Mouse (Mus musculus) cerebral cortex, adult 2 months (tissue): Measurements from ENCODE around the gene Fbxl17.

Experiments used
- WGBS: fragments of 180-500 bp; shearing (Covaris S2); methylation state at CpG from one replicate; pipeline ENCODE4 v1.1.7; 2018; 5-methylcytosine and 5-hydroxymethylcytosine counted together

Gene Fbxl17

DNA sequence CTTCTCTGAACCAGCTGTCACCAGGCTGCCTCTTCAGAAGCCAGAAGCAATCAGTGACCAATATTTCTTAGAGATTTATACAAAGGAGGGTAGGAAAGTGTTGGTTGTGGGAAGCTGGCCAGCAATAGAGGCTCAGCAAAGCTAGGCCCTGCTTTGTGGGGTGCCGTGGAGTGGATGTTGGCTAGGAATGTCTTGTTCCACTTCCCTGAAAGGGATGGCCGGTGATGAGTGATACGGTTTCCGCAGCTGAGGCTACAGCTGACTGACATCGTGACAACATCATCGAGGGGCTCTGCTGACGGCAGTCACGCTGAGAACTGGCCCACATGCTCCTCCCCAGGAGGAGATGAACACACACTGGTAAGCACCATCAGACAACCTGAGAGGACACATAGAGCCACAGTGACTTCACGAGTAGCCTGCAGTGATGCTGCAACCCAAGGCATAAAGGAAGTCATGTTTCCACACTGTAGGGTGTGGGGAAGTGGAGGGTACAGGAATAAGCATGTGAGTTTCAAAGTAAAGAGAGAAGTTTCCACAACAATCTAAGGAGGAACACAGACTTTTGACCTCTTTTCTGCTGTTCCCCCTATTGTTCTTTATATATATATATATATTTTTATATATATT is 456.7 kb downstream of the Fbxl17 start:
- 84% methylated on average over 9 of the region's 9 CpGs for WGBS

- WGBS = 91% methylated on average over 3 of the region's 3 CpGs
Observed at GRCm38 (mm10) chr17:63037562-63037961, 462.3 kb downstream of the Fbxl17 start.

DNA sequence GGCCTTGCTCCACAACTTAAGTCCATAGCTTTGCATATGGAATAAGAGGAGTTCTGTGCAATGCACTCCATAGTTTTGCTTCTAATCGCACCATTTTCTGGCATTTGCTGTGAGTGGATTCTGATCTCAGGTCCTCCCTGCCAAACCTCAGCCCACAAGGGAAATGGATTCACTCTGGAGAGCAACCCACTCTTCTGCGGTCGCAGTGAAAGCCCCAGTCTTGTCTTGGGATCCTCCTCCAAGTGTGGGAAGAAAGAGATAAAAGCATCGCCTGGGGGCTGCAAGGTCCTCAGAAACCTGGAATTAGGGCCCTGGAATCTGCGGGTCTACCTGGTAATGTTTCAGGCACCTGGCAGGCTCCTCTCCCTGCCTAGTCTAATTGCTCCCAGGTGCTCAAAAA is 466.7 kb downstream of the Fbxl17 start:
- 60% methylated on average over 5 of the region's 5 CpGs for WGBS

GRCm38 (mm10) chr17:63029105-63029504 is 470.7 kb downstream of the Fbxl17 start:
- WGBS = 20% methylated on average over 4 of the region's 4 CpGs

- 24% methylated on average over 15 of the region's 15 CpGs for WGBS
Observed at GRCm38 (mm10) chr17:63025238-63025637, 474.6 kb downstream of the Fbxl17 start.

DNA sequence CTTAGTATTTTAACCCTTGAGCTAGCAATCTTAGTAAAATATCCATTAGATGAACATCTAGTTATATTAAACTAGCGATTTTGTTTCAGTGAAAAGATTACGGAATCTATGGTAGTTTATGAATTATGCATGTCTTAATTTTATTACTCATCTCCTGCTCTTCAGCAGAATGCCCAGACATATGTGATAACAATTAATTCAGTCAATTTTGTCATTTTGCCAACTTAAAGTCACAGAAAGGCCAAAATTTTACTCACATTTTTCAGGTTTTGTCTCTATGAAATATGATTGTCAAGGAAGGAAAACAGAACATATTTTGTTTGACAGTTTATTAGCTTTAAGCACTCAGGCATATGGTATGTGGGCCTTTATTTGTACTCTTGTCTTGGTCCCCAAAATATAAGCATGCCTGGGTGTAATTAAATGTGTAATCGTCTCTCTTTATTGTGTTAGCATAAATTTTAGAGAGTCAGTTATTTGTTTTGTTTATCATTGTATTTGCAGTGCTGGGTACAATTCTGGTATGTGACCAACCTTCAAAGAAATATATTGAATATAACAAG is 482.1 kb downstream of the Fbxl17 start:
- 67% methylated on average over 3 of the region's 3 CpGs for WGBS

DNA sequence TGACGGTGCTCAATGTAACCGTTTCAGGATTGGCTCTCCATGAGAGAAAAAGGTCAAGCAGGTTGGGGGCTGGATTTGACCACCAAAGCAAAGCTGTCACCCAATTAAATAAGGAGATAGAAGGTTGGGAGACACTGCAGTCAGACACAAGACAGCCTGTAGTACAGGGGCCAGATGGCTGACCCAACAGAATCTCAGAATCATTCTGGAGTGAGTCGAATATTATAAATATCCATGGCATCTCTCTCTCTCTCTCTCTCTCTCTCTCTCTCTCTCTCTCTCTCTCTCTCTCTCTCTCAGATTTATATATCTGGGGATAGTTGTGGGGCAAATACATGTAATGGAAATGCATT is 487.3 kb downstream of the Fbxl17 start:
- WGBS = 48% methylated on average over 3 of the region's 3 CpGs

DNA sequence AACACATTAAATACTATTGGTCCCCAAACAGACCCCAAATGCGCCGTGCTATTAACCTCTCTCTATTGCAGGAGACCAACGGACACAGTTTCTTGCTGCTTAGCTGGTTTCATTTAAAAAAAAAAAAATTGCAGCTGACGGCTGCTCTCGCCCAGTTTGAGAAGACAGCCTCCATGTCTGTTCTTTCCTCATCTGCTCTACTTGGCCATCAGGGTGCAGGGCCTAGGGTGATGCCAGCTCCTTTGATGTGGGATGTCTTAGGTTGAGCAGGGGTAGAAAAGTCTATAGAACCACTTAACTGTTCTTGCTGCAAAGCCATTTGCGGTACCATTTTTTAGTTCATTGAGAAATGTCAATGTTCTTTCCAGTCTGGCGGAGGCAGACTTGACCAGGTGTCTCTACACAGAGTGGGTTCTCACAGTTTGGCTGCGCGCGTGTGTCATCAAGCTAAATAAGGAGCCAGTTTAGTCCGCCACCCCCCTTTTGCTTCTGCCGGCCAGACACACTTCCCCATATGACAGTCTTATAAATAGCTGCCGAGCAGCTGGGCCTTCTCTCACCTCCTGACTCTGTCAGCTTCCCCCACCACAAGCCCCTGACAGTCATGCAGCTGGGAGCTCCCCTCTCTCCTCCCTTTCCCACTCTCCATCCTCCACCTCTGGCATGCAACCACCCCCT is 487.8 kb downstream of the Fbxl17 start:
- WGBS = 57% methylated on average over 13 of the region's 13 CpGs

- 90% methylated on average over 10 of the region's 10 CpGs for WGBS
Observed at GRCm38 (mm10) chr17:63010830-63011229, 489.0 kb downstream of the Fbxl17 start.

GRCm38 (mm10) chr17:63008788-63009187 is 491.0 kb downstream of the Fbxl17 start:
- 88% methylated on average over 4 of the region's 4 CpGs for WGBS

DNA sequence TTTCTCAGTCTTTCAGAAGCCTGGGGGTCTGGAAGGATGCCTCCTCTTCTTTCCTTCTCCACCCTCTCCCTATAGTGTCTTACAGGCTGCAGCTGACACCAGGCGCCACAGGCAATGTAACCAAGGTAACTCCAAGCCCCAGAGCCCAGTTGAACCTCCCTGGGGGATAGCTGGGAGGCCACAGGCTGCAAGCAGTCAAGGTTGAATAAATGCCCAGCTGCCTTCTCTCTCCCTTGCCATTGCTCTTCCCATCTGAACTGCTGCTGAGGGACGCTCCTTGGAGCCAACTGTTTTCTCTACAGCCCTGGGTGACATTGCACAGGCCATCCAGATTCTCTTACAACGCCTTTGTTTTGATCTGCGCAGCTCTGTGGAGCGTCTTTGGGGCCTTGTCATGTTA is 491.5 kb downstream of the Fbxl17 start:
- 74% methylated on average over 5 of the region's 5 CpGs for WGBS

DNA sequence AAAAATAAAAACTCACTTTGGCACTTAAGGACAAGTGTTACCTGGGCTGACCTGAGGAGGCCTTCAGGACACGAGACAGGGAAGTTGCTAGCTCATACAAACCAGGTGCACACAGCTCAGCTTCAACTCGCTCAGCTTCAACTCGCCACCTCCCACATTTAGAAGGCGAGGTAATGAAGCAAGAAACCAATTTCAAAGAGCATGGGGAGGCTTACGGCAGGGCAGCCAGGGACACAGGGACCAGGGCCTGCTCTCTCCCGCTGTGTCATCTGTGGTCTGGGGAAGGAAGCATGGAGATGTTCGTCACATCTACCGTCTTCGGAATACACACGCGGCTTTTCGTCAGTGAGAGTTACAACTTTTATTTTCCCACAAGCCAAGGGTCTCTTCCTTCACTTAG is 491.9 kb downstream of the Fbxl17 start:
- 84% methylated on average over 12 of the region's 12 CpGs for WGBS
